Mouse (Mus musculus): ENCODE data around the gene Kng1.
A peak's percentile ranks its signal among the peaks of the same experiment; 100 is the strongest.
"Not testable (repeated sequence)": the region's sequence is repeated elsewhere in the genome, so short reads cannot be mapped to it uniquely, and the experiment has no call there.

Kng1 gene

DNA sequence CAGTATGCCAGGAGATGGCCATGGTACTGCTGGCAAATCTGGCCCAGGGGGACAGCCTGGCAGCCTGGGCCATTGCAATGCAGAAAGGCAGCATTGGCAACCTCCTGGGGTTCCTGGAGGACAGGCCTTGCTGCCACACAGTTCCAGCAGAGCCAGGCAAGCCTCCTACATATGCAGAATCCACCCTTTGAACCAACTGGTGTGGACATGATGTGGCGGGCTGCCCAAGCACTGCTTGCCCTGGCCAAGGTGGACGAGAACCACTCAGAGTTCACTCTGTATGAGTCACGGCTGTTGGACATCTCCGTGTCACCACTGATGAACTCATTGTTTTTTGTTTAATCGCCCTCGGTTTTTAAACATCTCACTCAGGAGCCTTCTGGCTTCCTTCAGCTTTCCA, 36.5 kb downstream of the Kng1 start:
- no peak for DNase-seq (ENCODE audit: low spot score)

DNA sequence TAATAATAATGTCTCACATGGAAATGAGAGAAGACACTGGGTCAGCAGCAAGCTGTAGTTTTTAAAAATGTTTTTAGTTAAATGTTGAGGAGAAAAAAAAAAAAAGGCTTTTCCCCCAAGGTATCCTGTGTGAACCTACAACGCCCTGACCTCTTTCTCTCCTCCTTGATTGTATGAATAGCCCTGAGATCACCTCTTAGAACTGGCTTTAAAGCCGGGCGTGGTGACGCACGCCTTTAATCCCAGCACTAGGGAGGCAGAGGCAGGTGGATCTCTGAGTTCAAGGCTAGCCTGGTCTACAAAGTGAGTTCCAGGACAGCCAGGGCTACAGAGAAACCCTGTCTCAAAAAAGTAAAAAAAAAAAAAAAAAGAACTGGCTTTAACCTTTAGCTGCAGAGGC, 37.9 kb downstream of the Kng1 start:
- not testable (repeated sequence) for DNase-seq (ENCODE audit: low spot score)

DNA sequence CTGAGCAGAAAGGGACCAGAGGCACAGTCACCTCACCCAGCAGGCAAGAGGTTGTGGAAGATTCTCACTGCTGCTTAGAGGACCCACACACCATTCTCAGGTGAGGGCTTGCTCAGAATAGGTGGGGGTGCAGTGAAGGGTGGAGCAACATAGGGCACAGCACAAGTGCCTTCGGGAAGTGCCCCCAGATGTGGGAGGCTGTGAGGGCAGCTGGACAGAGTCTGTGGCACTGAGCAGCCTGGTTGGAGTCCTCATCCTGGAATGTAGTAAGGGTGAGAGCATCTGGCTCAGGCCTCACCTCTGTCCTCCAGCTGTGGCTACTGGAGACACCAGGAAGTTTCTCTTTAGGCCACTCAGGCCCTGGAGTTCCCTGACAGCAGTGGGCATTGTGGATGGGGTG, 39.2 kb downstream of the Kng1 start:
- not testable (repeated sequence) for DNase-seq (ENCODE audit: low spot score)

DNA sequence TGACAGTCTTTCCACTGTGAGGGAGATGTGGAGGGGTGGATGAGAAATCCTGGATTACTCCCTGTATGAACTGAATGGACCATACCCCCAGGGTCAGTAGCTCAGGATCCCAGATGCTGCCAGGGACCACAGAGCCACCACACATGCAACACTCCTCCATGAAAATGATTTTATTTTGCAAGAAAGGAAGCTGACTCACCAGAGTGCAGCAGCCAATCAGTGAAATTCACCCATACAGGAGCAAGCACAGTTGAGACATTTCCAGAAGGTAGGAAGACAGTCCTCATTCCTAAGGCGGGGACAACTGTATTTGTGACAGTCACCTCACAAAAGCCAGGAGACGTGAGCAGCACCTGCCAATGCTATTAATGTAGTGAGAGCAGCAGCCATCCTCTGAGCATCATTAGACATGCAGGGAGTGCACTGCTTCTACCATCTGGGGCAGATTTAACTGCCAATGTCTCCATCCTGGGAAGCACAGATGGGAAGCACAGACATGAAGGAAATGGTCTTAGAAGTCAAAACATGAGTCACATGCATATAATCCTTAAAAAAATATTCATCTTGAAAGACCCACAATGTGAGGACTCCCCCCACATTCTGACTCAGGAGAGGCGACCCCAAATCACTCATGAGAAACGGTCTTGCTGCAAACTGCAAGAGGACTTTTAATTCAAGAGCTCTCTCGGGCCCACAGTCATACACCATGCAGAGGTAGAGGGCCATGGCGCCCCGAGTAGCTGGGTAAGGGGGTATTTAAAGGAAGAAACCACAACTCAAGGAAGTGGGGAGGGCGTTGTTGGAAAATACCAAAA, 39.8 kb downstream of the Kng1 start:
- not testable (repeated sequence) for DNase-seq (ENCODE audit: low spot score)

DNA sequence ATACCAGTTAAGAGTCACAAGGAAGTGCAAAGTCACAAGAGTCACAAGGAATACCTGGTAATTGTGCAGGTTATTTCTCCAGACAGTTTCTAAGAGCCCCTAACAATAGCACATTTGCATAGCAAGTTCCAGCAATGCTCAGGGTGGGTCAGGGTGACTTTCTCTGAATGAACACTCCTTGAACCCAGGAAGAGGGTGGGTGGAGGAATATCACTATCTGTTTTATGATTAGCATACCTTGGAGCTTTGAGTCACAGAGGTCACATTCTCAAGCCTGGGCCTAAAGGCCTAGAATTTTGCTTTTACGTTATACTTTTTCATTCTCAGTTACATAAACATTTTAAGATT, 40.4 kb downstream of the Kng1 start:
- not testable (repeated sequence) for DNase-seq (ENCODE audit: low spot score)

DNA sequence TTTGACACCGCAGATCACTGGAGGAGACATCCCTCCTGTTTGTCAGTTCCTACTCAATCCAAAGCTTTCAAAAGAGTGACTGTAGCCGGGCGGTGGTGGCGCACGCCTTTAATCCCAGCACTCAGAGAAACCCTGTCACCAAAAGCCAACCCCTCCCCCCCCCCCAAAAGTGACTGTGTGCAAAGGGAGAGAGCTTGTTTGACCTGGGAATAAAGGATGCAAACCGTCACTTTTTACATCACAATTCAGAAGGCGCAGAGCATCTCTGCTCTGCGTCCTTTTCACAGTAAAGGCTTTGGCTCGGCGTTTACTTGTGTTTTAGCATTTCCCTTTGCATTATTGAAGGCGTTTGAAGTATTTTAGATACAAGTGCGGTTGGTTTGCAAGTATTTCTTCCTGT, 42.0 kb downstream of the Kng1 start:
- DNase-seq (ENCODE audit: low spot score): no peak

DNA sequence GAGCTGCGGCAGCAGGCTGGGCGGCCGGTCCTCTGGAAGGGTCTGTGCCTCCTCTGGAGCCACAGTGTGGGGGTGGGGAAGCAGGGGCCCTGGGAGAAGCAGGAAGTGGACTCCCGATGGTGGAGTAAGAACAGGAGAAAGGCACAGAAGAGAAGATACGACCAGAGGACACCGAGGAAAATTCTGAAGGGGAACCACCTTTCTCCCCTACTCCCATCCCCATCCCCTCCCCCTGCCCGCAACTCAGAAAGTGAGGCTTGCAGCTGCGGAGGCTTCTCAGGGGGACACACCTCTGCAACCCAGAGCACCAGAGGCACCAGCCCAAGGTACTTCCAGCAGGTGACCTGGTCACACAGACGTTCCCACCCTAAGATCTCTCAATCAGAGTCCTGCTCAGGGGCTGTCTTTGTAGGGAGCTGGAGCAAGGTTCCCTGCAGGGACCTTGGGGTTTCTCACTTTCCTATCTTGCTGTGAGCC, 42.5 kb downstream of the Kng1 start:
- DNase-seq (ENCODE audit: low spot score): peak; percentile 52

DNA sequence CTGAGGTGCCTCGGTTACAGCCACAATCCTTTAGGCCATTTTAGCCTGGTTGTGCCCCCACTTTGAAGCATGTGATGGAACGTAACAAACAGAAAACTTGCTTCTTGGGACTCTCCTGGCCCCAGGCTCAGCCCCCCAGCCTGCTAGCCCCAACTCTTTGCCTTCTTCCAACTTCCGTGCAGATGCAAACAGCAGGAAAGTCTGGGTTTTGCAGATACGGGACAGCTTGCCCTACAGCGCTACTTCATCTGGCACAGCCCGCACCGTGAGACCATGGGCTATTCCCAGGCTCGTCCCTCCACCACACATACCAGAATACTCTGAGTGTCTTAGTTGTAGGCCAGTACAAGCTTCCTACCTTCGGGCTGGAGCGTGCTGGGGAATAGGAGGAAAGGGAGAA, 42.9 kb downstream of the Kng1 start:
- DNase-seq (ENCODE audit: low spot score): peak; percentile 47

DNA sequence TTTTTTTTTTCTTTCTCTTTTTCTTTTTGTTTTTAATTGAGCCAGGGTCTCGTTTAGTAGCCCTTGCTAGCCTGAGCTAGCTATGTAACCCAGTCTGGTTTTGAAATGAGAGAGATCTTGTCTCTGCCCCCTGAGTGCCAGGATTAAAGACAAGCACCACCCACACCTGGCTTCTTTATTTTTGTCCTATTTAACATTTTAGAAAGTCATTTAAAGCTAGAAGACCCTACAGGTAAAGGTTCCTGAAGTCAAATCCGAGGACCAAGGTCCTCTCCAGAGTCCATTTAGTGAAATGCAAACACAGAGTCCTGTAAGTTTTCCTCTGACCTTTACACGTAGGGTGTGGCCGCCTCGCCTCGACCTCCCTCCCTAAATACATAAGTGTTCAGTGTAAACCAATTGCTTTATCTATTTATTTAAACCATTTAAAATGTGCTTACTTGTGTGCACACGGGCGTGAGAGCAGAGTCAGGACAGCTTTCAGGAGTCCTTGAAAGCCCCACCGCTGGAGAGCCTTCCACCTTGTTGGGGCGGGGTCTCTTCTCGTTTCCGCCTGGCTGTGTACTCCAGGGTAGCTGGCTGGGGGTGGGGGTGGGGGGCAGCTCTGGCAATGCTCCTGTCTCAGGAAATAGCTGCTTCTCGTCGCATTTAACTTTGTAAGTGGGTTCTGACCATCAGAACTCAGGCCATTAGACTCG, 44.8 kb downstream of the Kng1 start:
- DNase-seq (ENCODE audit: low spot score): peak; percentile 38

DNA sequence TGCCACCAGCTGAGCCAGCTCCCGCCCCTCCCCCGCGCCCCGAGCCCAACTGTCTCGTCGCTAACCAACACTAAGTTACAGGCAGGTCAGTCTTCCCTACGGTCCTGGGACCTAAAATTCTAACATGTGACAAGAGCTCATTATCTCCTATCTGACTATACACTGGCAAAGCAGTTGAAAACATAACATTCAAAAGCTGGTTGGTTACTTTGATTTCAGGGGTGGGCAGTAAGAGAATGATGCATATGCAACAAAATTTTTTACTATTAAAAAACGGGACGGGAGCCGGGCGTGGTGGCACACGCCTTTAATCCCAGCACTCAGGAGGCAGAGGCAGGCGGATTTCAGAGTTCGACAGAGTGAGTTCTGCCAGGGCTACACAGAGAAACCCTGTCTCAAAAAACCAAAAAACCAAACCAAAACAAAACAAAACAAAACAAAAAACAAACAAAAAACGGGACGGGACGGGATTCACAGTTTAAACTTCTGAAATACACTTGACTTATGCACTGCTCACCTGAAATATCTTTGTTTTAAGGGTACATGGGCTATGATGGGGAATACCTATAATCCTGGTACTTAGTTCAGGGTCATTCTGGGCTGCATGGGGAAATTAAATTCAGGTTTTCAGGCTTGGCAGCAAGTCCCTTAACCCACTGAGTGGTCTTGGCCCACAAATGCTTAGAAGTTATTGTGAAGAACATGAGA, 45.5 kb downstream of the Kng1 start:
- DNase-seq (ENCODE audit: low spot score): no peak

DNA sequence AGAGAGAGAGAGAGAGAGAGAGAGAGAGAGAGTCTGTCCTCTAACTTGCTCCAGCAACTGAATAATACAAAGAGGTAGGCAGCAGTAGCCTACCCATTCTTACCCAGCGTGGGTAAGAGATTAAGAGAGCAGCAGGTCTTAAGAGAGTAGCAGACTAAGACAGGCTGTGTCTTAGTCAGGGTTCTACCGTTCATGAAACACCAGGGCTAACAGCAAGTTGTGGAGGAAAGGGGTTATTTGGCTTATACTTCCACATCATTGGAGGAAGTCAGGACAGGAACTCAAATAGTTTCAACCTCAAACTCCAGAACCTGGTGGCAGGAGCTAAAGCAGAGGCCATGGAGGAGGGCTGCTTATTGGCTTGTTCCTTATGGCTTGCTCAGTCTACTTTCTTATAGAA, 46.2 kb downstream of the Kng1 start:
- DNase-seq (ENCODE audit: low spot score): no peak

DNA sequence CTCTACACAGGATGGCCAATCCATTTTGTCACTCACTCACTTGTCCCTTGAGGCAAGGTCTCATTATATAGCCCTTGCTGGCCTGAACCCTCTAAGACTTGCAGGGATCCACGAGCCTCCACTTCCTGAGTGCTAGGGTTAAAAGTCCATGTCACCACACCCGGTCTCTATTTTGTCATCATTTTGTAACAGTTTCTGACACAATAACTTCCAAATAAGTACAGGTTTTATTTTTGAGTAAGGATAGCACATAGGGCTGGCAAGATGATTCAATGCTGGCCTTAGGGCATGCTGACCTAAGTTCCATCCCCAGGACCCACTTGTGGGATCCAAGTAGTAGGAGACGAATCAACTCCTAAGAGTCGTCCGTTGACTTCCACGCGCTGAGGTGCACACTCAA, 48.5 kb downstream of the Kng1 start:
- DNase-seq (ENCODE audit: low spot score): no peak

DNA sequence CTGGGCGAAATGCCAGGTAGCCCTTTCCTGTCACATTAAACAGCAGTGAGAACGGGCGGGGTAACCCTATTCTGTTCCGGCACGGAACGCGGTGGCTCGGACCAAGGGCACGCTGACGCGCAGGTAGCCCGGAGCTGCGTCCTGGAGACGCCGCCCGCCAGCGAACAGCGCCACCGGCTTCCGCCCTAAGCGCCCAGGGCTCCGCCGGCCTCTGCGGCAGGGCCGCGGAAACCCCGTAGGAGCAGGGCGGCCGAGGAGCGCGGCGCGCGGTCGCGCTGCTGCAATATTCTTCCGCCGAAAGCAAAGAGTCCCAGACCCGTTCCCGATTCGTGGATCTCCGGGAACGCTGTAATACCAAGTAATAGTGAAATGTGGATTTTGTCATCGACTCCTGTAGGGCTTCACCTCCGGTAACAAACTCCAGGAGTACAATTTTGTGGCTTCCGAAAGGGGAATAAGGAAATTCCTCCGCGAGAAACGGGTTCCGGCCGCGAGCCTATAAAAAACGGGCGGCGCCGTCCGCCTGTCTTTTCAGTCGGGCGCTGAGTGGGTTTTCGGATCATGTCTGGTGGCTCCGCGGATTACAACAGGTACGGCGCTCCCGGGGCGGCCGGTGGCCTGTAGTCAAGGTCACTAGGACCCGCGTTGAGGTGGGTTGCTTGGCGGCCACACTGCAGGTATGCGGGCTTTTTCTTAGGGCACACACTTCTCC, 49.7 kb downstream of the Kng1 start, which contains the start of gene Eif4a2:
TSS of gene Eif4a2 (plus strand) at position 214 of the 712 bp plus-strand sequence.
- DNase-seq (ENCODE audit: low spot score): peak; percentile 93

DNA sequence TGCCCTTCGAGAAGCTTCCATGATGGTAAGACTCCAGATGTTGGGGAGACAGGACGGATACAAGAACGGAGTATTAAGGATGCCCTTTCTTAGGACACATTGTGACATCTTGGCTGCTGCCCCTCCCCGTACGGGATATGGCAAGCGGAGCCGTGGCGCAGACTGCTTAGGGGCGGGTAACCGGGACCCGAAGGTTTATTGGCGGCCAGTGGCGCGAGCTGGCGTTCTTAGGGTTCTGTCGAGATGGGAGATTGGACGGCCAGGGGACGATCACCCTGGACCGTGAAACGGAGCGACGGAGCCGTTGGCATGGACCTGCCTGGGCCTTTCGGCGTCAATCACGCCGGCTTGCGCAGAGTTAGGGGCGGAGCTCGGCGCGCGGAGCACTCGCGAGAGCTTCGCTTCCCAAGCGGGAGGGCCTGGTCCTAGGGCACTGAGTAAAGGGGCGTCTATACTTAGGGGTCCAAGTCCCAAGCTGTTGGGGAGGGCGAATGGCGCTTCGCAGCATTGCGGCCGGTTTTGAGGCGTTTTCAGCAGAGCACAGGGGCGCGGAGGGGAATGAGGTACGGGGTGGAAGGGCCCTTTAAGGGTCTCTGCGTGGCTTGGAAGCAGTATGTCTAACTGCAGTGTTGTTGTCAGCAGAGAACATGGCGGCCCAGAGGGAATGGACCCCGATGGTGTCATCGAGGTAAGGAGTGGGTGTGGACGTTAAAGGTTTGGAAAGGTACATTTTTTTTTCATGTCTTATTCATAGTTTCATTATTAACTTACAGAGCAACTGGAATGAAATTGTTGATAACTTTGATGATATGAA, 50.5 kb downstream of the Kng1 start:
- DNase-seq (ENCODE audit: low spot score): peak; percentile 85

DNA sequence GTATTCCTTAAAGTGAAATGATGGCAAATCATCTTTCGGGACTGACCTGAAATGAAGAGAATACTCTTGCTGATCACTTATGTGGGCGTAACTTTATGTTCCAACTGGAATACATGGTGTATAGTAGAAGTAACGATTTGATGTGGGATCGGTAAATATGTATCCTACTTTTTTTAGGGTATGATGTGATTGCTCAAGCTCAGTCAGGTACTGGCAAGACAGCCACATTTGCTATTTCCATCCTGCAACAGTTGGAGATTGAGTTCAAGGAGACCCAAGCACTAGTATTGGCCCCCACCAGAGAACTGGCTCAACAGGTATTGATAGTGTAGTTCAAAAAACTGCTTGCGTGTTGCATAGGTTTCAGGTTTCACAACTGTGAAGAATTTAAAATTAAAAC, 51.3 kb downstream of the Kng1 start:
- no peak for DNase-seq (ENCODE audit: low spot score)

DNA sequence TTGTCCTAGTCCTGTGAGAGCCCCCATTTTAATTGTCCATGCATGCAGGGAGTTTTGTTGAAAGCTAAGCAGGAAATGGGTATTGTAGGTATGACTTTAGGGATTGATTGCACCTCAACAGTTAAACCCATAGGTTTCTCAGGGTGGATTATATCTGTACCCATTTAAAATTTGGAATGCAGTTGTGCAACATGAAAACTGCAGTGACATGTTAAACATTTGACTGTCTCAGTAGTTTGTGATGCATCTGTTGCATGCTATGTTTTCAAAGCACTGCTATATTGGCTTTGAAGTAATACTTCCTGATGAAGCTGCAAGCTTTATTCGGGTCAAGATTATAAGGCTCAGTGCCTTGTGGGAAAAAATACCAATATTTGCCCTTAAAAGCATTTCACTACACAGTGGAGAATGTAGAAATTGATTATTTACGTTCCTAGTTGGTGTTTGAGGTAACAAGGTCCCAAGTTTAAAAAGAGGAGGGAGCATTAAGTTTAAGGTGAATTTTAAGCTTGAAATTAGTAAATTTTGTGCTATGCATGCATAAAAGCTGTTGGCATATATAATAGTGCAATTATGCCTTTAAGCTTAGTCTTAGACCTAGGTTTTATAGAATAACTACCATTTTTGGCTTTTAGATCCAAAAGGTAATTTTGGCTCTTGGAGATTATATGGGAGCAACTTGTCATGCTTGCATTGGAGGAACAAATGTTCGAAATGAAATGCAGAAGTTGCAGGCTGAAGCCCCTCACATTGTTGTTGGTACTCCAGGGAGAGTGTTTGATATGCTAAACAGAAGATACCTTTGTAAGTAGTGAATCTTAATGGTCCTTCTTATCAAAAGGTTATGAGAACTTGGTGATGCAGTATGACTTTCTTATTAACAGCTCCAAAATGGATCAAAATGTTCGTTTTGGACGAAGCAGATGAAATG, 52.0 kb downstream of the Kng1 start:
- no peak for DNase-seq (ENCODE audit: low spot score)

DNA sequence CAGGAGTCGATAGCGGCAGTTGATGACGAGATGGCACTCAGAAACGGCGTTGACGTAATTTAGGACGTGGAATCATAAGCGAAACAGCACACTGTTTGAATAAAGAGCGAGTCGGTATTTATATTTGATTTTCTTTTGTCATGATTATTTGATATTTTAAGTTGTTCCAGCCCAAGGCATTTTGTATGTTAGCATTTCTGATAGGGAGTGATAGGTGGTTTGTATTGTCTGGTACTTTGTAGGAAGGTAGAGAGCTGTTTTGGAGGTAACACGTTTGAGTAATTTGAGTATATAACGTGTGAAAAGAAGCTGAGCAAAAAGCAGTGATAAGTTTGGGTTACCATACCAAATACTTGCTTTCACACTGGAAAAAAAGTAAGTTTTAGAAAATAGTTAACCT, 54.7 kb downstream of the Kng1 start:
- DNase-seq (ENCODE audit: low spot score): no peak

DNA sequence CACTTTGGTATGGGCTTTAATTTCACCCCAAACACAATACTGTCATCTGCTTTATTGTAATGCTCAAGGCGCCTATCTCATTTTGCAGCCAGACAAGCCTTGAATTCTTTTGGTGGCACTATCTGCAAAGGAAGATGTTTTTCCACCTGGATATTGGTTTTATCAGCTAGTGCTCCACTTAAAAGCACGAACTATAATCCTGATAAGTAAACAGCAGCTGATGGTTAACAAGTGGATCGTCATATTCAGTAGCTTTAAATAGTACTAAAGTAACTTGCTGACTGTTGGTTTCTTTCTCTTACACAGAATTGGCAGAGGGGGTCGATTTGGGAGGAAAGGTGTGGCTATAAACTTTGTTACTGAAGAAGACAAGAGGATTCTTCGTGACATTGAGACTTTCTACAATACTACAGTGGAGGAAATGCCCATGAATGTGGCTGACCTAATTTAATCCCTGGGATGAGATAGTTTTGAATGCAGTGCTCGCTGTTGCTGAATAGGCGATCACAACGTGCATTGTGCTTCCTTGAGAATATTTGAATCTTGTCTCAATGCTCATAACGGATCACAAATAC, 55.3 kb downstream of the Kng1 start:
- no peak for DNase-seq (ENCODE audit: low spot score)

DNA sequence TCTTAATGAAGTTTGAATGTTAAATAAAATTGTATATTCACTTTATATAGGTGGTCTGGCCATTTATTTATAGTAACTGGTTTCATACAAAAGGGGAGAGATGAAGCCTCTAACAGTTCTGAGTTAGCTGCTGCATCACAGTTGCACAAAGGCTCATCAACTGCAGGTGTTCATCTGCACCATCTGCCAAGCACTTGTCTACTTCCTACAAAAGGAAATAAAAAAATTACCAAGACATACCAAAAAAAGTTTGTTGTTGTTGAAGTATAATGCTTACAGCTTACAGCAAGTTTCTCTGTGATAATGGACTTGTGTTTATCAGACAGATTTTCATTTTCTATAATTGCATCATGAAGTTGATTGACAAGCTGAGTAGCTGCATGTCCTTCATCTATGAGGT, 56.2 kb downstream of the Kng1 start:
- DNase-seq (ENCODE audit: low spot score): peak; percentile 28
